Mouse (Mus musculus) cerebellum, adult (tissue): ENCODE measurements around the gene Aff3.
A peak's percentile ranks its signal among the peaks of the same experiment; 100 is the strongest.

Source experiments
- ATAC-seq: cut with Nextera tagmentation; 2 replicates; pipeline ENCODE4 v1.9.2; 2017; ENCODE audit warnings: mild to moderate bottlenecking, moderate library complexity, mixed read lengths; ENCODE audit not compliant: insufficient number of reproducible peaks, low FRiP score, low TSS enrichment

Aff3 gene

GRCm38 (mm10) chr1:38221431-38221830, 443.3 kb downstream of the Aff3 start:
- no peak for ATAC-seq

- 0 out of 2 replicates have a peak, but pooled peaks have one; percentile 10 for ATAC-seq
Measured at GRCm38 (mm10) chr1:38217912-38218795, 446.6 kb downstream of the Aff3 start.

GRCm38 (mm10) chr1:38217098-38217497, 447.7 kb downstream of the Aff3 start:
- no peak for ATAC-seq

GRCm38 (mm10) chr1:38213377-38213776, 451.4 kb downstream of the Aff3 start:
- no peak for ATAC-seq

GRCm38 (mm10) chr1:38212386-38212785, 452.4 kb downstream of the Aff3 start:
- ATAC-seq = no peak

- ATAC-seq = no peak
Measured at GRCm38 (mm10) chr1:38202475-38203183, 462.1 kb downstream of the Aff3 start.

GRCm38 (mm10) chr1:38201796-38202195, 463.0 kb downstream of the Aff3 start:
- ATAC-seq = no peak

- ATAC-seq = peak; percentile 92
Measured at GRCm38 (mm10) chr1:38199669-38200635, 464.8 kb downstream of the Aff3 start.

- no peak for ATAC-seq
Measured at GRCm38 (mm10) chr1:38198393-38199029, 466.2 kb downstream of the Aff3 start.

GRCm38 (mm10) chr1:38197145-38197682, 467.5 kb downstream of the Aff3 start:
- ATAC-seq = no peak

- ATAC-seq = no peak
Measured at GRCm38 (mm10) chr1:38195721-38196120, 469.0 kb downstream of the Aff3 start.

GRCm38 (mm10) chr1:38186227-38186545, 478.6 kb downstream of the Aff3 start:
- ATAC-seq = no peak

- ATAC-seq = peak; percentile 75
Measured at GRCm38 (mm10) chr1:38185517-38186226, 479.1 kb downstream of the Aff3 start.

GRCm38 (mm10) chr1:38181020-38181550, 483.7 kb downstream of the Aff3 start:
- ATAC-seq = no peak

- no peak for ATAC-seq
Measured at GRCm38 (mm10) chr1:38178929-38179328, 485.8 kb downstream of the Aff3 start.

- ATAC-seq = no peak
Measured at GRCm38 (mm10) chr1:38176077-38176476, 488.7 kb downstream of the Aff3 start.

GRCm38 (mm10) chr1:38171874-38172273, 492.9 kb downstream of the Aff3 start:
- ATAC-seq = no peak

GRCm38 (mm10) chr1:38165696-38166095, 499.1 kb downstream of the Aff3 start:
- no peak for ATAC-seq

GRCm38 (mm10) chr1:38150086-38150485, 514.7 kb downstream of the Aff3 start:
- ATAC-seq = no peak
